Mouse (Mus musculus): ENCODE results near the gene Tmem56. TPM values are rescaled to one million over a fixed set of nuclear protein-coding genes. Genes with fewer than 3 reads are reported as not detected.

The Tmem56 gene
- polyA plus RNA-seq, 2 experiments from 2014 or later: not detected

- ATAC-seq: peak; percentile 97
These were observed 119.6 kb downstream of the Tmem56 start for GRCm38 (mm10) chr3:121163271-121163819.

GRCm38 (mm10) chr3:121161661-121162060 lies 121.2 kb downstream of the Tmem56 start:
- ATAC-seq: no peak

- ATAC-seq: no peak
These were observed 122.5 kb downstream of the Tmem56 start for GRCm38 (mm10) chr3:121160424-121160823.

GRCm38 (mm10) chr3:121159566-121159965 lies 123.3 kb downstream of the Tmem56 start:
- no peak for ATAC-seq

GRCm38 (mm10) chr3:121158901-121159351 lies 124.0 kb downstream of the Tmem56 start:
- ATAC-seq: no peak

- ATAC-seq: no peak
These were observed 125.2 kb downstream of the Tmem56 start for GRCm38 (mm10) chr3:121157546-121158330.

GRCm38 (mm10) chr3:121156451-121157186 lies 126.3 kb downstream of the Tmem56 start:
- no peak for ATAC-seq

GRCm38 (mm10) chr3:121156043-121156442 lies 126.9 kb downstream of the Tmem56 start:
- ATAC-seq: no peak

Other genes with a start within 250 kb of the Tmem56 start
- 1 to 10 TPM; 6.0 to 8.8 TPM for gene Rwdd3, start 111.4 kb downstream of the Tmem56 start, polyA plus RNA-seq (2017; shearing (Covaris generic))
- 10 to 100 TPM; 15.5 to 29.5 TPM for gene Alg14, start 8.7 kb upstream of the Tmem56 start, polyA plus RNA-seq (2017; shearing (Covaris generic))
- 1 to 10 TPM; 8.8 to 9.7 TPM for gene Cnn3, start 143.4 kb upstream of the Tmem56 start, polyA plus RNA-seq (2017; shearing (Covaris generic))
- gene Slc44a3, start 249.3 kb upstream of the Tmem56 start, polyA plus RNA-seq (2017; shearing (Covaris generic)): not detected

Data from CD4-positive, CD25-positive, alpha-beta regulatory T cell, adult 4 months (primary cell).